Mouse (Mus musculus) midbrain, postnatal 0 days (tissue): ENCODE measurements around the gene Tmem159. TPM values are rescaled to one million over a fixed set of nuclear protein-coding genes. Genes with fewer than 3 reads are reported as not detected.

Experiments used
- ATAC-seq: fragments of 200-750 bp; cut with Nextera tagmentation; 2 replicates; pipeline ENCODE4 v1.8.0; 2017; ENCODE audit warnings: moderate number of reproducible peaks, mild to moderate bottlenecking, moderate TSS enrichment, moderate library complexity; ENCODE audit not compliant: low FRiP score
- DNase-seq: peaks from one replicate; pipeline ENCODE4 v3.0.0-alpha.2; 2015; ENCODE audit warnings: low spot score
- H3K27ac ChIP-seq: fragments of 300-500 bp; sonication (generic); 2 replicates; pipeline ENCODE4 v1.5.1; 2014; ENCODE audit warnings: low read depth, mild to moderate bottlenecking, low read length, mixed read lengths
- H3K27me3 ChIP-seq: fragments of 300-500 bp; sonication (generic); 2 replicates; pipeline ENCODE4 v1.6.1; 2014; ENCODE audit warnings: low read length, control low read depth, mixed read lengths; ENCODE audit not compliant: insufficient read depth
- H3K36me3 ChIP-seq: fragments of 300-500 bp; sonication (generic); 2 replicates; pipeline ENCODE4 v1.6.1; 2014; ENCODE audit warnings: low read length, control low read depth, mixed read lengths; ENCODE audit not compliant: insufficient read depth
- H3K4me1 ChIP-seq: fragments of 300-500 bp; sonication (generic); 2 replicates; pipeline ENCODE4 v1.6.1; 2014; ENCODE audit warnings: mild to moderate bottlenecking, control low read depth, antibody characterized with exemption, low read length, mixed read lengths; ENCODE audit not compliant: insufficient read depth
- H3K4me2 ChIP-seq: fragments of 300-500 bp; sonication (generic); 2 replicates; pipeline ENCODE4 v1.6.1; 2014; ENCODE audit warnings: low read depth, mild to moderate bottlenecking, low read length, mixed read lengths; ENCODE audit not compliant: poor library complexity, severe bottlenecking
- H3K4me3 ChIP-seq: fragments of 300-500 bp; sonication (generic); 2 replicates; pipeline ENCODE4 v1.5.1; 2014; ENCODE audit warnings: low read depth, mild to moderate bottlenecking, low read length, moderate library complexity
- H3K9ac ChIP-seq: fragments of 300-500 bp; sonication (generic); replicated peaks from 2 replicates; pipeline ENCODE4 v1.6.1; 2014; ENCODE audit warnings: mild to moderate bottlenecking, low read length, moderate library complexity, mixed read lengths; ENCODE audit not compliant: poor library complexity, severe bottlenecking
- H3K9me3 ChIP-seq: fragments of 300-500 bp; sonication (generic); 2 replicates; pipeline ENCODE4 v1.6.1; 2016; ENCODE audit warnings: low read length, control low read depth
- CTCF ChIP-seq: IDR thresholded peaks from 2 replicates; pipeline ENCODE4 v1.5.1; 2016; ENCODE audit warnings: antibody characterized with exemption, mild to moderate bottlenecking
- WGBS: fragments of 180-500 bp; shearing (Covaris S2); extraction: QIAGEN DNeasy Blood & Tissue Kit; methylation state at CpG from one replicate; pipeline ENCODE4 v1.1.7; 2014; 5-methylcytosine and 5-hydroxymethylcytosine counted together
- polyA plus RNA-seq: library from polyadenylated mRNA; unstranded; fragments of >200 nt; fragmentation: Nextera tagmentation; extraction: Ambion mirVana; gene quantifications from 2 replicates; pipeline ENCODE4 v1.2.1, GENCODE M21; 2015
- total RNA-seq: library from RNA; depleted of rRNA; stranded (reverse); fragments of >200 nt; gene quantifications from 2 replicates; pipeline ENCODE4 v1.2.3, GENCODE M21; 2014; rRNA removed

The Tmem159 gene
- total and polyA plus RNA-seq, 2 experiments from 2014 or later = 15.2 to 17.6 TPM

DNA sequence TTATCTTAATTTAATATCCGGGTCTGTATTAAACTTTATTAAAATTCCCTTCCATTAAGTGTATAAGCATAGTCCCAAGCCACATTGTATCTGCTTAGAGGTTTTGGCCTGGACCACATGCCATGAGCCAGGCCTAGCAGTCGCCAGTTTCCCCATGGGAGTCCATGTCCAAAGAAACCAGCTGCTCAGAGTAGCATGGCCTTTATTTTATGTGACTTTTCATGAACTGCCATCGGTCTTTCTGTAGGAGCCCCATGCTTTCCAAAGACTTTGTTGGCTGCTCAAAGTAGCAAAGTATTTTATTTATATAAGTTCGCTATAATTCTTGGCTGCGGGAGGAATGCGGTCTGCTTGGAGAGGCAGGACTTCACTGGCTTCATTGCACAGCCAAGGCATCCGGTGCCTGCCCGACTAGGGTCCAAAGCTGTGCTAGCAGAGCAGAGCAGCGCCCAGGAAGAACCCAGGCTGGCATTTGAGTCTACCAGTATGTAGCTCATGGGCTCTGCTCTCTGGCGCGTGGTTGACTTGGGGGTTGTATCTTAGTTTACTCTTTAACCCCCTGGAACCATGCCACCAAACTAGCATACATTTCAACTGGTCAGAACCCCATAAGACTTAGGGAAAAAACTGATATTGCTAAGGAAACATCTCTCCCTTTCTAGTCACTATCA is 61.6 kb downstream of the Tmem159 start:
- no peak for TF ChIP-seq CTCF
- no peaks in the 10 kb centered on the region for H3K9me3 ChIP-seq
- no peak overlapping the region for H3K4me3 ChIP-seq
- H3K27me3 ChIP-seq = no peaks in the 10 kb centered on the region
- WGBS = 88% methylated on average over 11 of the region's 11 CpGs
- H3K36me3 ChIP-seq = no peaks in the 10 kb centered on the region
- ATAC-seq (no peak), DNase-seq (no peak)
- H3K4me1 ChIP-seq = no peaks in the 10 kb centered on the region
- no peak overlapping the region for H3K27ac ChIP-seq
- no peak overlapping the region for H3K9ac ChIP-seq
- no peak overlapping the region for H3K4me2 ChIP-seq

Other genes with a start within 250 kb of the Tmem159 start
- 5.9 and 12.1 TPM in 2 replicates for gene Lyrm1, start 206.5 kb upstream of the Tmem159 start, total RNA-seq
- gene Lyrm1, start 206.5 kb upstream of the Tmem159 start, polyA plus RNA-seq = 25.5 and 27.4 TPM in 2 replicates
- gene Dcun1d3, start 206.1 kb upstream of the Tmem159 start, total RNA-seq = 14.5 and 14.6 TPM in 2 replicates
- gene Dcun1d3, start 206.1 kb upstream of the Tmem159 start, polyA plus RNA-seq = 9.6 and 10.0 TPM in 2 replicates
- gene Dnah3, start 7.1 kb upstream of the Tmem159 start, total RNA-seq = 0.66 and 2.8 TPM in 2 replicates
- gene Dnah3, start 7.1 kb upstream of the Tmem159 start, polyA plus RNA-seq = 0.10 and 0.15 TPM in 2 replicates
- not detected in 2 replicates for gene Zp2, start 42.9 kb downstream of the Tmem159 start, total RNA-seq
- not detected in 2 replicates for gene Zp2, start 42.9 kb downstream of the Tmem159 start, polyA plus RNA-seq
- not detected in 2 replicates for gene Anks4b, start 71.5 kb downstream of the Tmem159 start, total RNA-seq
- not detected in 2 replicates for gene Anks4b, start 71.5 kb downstream of the Tmem159 start, polyA plus RNA-seq
- gene Crym, start 99.8 kb downstream of the Tmem159 start, total RNA-seq = 17.4 and 26.6 TPM in 2 replicates
- 14.7 TPM in 2 replicates for gene Crym, start 99.8 kb downstream of the Tmem159 start, polyA plus RNA-seq
- not detected in 2 replicates for gene Abca14, start 101.6 kb downstream of the Tmem159 start, total RNA-seq
- gene Abca14, start 101.6 kb downstream of the Tmem159 start, polyA plus RNA-seq = not detected in 2 replicates
- gene Abca15, start 226.3 kb downstream of the Tmem159 start, total RNA-seq = 0.09 TPM in 1 of 2 replicates, not detected in the other
- gene Abca15, start 226.3 kb downstream of the Tmem159 start, polyA plus RNA-seq = not detected in 2 replicates